Mouse (Mus musculus) v-Abl transformed pro-B cells (cell line): ENCODE results near the gene Psmd4.

ENCODE experiments used
- in situ Hi-C, 2 experiments: fragments of 400-800 bp; cut with MboI; formaldehyde crosslinking; loops; one replicate each; pipeline ENCODE4 v1.15.1; 2025; ENCODE audit not compliant: unreplicated experiment in 2 of 2

Psmd4 gene

DNA sequence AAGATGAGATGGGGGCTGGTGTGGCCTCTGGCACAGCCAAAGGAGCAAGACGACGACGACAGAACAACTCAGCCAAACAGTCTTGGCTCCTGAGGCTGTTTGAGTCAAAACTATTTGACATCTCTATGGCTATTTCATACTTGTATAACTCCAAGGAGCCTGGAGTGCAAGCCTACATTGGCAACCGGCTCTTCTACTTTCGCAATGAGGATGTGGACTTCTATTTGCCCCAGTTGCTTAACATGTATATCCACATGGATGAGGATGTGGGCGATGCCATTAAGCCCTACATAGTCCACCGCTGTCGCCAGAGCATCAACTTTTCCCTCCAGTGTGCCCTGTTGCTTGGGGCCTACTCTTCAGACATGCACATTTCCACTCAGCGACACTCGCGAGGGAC is 58.1 kb downstream of the Psmd4 start:
- in situ Hi-C loops: loop anchor here in 1 of 2 experiments (10.0 kb wide), 1 partner anchor 80 kb away; no protein-coding TSS in a partner anchor
